Mouse (Mus musculus) CD4-positive helper T cell, adult 2 months (primary cell): ENCODE data around the gene Fgfr2.

Source experiments
- DNase-seq: peaks from one replicate; pipeline ENCODE4 v3.0.0-alpha.2; 2012; ENCODE audit warnings: low read depth, missing footprints, low spot score

Gene Fgfr2

DNA sequence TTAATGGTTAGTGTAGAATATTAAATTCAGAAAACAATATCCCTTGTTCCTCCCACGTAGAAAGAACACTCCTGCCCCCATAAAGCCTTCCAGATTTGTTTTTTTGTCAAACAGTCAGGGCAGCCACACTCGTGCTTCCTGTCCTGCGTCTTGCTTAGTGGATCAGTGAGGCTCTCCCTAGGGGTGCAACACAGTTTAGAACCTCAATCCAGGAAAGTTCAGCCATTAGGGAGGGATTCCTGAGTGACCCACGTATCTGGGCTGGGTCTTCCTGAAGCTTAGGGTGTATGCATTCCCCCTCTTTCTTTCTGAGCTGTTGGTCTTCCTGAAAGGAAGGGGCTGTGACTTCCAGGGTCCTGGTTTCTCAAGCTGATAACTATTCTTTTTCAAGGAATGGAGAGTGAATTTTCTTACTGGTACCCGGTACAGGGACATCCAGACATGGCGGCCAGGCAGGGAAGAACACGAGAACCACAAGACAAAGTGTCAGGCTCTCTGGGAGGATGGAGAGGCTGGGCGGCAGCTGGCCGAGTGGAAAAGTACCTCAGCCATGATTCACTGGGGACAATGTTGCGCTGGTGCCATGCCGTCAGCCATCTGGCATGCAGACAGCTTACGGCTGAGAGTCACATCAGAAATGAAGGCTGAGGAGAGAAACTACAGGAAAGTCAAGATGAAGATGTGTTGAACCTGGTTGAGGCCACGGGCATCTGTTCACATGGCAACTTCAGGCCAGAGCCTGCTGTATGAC lies 2200.0 kb downstream of the Fgfr2 start:
- no peak for DNase-seq

DNA sequence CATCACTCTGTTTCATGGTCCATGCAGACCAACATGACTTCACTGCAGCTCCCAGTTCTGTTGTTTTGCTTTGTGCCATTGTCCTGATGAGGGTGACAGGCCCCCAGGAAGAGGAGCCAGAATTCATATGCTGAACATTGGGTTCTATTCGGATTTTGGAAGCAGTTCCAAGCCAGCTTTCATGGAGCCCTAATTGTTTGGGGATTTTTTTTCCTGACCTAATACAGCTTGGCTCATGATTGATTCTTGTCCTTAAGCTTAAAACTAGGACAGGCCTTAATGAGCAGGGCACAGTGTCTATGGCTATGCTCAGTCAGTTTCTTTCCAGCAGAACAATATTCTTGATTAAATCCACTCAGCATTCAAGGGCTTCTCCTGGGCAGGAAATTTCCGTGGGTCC lies 2204.9 kb downstream of the Fgfr2 start:
- no peak for DNase-seq

DNA sequence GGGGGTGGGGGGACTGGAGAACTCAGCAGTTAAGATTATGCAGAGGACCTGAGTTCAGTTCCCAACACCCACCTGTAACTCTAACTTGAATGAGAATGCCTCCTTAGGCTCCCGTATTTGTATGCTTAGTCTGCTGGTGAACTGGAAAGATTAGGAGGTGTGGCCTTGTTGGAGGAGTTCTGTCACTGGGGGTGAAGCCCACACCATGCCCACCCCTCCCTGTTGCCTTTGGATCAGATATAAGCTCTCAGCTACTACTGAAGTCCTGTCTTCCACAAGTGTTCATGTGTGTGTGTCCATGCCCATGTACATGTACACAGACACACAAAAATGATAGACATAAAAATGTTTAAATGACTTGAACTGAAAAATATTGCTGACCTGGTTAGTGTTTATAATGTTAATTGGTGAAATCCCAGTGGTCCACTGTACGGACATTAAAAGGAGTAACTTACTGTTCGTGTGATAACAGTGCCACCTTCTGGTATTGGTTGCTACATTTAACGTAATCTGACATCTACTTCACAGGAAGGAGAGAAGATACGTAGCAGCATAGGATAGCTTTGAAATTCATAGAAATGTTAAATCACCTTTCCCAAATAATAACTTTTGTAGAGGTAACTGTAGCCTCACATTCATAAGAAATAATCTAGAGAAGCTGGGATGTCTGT lies 2208.3 kb downstream of the Fgfr2 start:
- DNase-seq = peak; percentile 63

DNA sequence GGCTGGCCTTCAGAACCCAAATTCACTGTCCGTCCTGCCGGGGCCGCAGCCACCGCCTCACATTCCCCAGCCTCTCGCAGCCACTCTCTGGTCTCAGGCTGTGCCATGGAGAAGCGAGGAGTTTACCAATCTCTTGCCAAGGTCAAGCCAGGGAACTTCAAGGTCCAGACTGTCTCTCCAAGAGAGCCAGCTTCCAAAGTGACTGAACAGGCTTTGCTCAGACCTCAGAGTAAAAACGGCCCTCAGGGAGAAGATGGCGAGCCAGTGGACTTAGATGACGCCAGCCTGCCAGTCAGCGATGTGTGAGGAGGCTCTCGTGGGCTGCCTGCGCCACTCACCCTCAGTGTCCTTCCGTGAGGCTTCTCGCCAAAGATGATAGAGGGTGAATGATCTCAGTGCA lies 2212.3 kb downstream of the Fgfr2 start:
- no peak for DNase-seq

DNA sequence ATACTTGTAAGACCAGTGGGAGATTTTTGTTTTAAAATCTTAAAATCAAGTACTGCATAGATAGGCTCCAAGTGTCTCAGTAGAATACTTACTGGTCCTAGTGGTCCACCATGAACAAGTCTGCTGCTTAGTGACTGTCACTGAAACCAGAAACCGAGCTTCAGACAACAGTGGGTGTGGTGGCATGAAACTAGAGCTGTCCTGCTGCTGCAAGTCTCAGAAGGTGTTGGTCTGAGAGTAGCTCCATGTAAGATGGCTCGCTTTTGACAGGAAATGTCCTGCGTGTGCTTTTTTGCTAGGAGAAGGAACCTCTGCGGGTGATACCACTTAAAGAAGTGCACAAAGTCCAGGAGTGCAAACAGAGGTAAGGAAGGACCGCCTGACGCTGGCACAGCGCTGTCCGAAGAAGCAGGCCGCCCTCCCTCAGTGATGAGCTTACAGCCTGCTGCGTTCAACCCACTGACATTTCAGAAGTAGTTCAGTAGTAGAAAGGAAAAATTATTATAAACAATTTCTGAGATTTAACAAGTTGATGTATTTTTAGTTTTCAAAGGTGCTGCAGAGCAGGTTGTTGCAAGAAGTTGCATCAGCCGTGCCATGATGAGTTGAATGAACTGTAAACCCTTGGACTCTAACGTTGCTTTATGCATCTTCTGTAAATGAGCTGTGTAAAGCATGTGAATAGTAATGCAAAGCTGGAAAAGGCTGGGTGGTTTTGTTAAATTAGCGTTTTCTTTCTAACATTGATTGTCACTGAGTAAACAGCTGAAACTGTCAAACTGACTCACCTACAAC lies 2218.4 kb downstream of the Fgfr2 start:
- no peak for DNase-seq

DNA sequence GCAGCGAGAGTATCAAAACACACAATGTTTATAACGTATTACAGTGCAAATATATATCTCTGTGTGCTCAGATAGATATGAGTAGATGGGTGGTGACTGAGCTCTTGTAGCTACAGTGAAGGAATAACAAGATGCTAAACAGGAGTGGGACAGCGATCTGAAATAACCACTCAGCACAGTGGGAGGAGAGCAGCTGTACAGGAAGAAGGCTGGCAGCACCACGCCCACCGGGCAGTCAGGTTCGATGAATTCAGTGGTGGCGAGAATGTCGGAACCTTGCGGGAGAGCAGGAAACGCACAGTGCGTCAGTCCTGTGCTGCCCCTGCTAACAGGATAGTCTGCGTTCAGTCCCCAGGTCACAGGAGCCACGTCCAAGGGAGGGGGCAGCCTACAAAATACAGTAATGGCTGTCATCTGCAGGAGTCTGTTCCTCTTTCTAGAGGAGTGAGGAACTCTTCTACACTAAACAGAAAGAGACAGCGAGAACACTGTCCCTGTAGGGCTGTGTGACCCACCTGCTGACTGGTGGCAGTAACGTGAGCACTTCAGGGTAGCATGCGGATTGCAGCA lies 2219.6 kb downstream of the Fgfr2 start:
- DNase-seq = peak; percentile 33

DNA sequence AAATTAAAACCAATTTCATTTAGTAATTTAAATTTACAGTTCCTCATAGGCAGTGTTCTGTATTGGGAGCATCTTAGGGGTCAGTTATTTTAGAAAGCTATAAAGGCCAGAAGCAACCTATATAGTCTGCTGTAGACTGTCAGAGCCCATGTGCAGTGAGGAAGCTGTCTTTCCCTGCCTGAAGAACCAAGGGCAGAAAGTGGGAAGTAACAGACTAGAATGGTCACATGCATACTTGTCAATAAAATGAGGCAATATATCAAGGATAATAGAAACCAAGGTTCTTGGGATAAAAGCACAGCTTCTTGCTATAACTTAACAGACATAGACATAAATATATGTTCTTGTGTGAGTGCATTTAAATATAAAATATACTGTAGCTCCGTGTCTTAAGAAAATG lies 2220.2 kb downstream of the Fgfr2 start:
- no peak for DNase-seq

DNA sequence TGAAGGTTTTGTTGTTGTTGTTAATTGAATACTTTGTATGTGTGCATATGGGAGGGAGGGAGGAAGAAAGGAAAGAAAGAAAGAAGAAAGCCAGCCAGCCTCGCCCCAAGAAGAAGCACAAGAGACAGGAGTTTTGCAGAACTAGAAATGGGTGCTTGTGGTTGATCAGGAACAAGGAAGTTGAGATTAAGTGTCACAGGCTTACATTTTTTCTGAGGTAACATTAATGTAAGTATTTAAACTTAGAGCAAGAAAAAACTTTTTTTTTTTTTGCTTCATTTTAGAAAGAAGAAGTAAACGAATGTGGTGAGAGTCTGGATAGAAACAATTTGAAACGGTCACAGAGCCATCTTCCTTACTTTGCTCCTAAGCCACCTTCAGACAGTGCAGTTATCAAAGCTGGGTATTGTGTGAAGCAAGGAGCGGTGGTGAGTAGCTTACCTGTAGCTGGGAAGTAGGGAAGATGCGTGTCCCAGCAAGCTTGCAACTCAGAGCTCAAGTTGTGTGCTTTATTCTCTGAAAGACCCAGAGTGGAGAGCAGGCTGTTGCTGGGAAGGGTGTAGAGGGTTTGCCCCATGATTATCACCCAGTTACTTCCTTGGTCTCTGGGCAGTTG lies 2222.8 kb downstream of the Fgfr2 start:
- no peak for DNase-seq

DNA sequence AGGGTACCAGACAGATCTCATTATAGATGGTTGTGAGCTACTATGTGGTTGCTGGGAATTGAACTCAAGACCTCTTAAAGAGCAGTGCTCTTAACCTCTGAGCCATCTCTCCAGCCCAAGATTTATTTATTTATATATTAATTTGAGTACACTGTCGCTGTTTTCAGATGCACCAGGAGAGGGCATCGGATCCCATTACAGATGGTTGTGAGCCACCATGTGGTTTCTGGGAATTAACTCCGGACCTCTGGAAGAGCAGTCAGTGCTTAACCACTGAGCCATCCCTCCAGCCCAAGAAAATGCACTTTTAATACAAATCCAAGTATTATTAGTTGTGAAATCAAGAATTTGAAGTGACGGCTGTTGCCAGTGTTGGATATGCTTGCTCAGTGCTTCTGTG lies 2224.8 kb downstream of the Fgfr2 start:
- DNase-seq = no peak

DNA sequence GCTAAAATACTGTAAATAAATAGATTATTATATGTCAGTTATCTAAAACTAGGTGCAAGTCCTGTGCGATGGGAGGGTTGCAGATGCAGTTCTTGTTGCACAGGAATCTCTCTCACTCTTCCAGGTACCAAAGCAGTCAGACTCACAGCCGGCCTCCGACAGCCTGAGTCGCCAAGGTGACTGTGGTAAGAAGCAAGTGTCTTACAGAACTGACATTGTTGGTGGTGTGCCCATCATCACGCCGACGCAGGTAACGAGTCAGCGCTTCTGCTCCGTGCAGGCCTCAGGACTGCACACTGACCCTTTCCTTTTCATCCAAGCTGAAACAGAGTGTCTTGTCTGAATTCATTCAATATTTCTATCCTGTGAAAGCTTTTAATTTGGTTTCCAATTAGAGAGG lies 2225.9 kb downstream of the Fgfr2 start:
- DNase-seq = no peak

DNA sequence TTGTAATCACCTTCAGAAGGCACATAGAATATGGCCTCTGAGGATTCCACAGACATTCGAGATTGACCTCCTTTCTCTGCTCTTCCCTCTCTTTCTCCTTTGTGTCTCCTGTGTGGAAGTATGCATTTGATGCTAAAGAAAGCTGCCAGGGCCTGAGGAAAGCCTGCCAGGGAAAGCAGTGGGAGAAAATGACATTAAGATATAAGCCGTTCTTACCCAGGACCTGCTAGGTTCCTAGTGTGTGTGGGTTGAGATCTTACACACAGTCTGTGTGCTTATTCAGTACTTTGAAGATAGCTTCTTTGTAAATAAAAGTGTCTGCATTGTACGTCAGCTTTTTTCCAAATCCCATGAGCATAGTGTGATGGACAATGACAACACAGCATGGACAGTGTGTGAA lies 2227.1 kb downstream of the Fgfr2 start:
- DNase-seq = no peak

DNA sequence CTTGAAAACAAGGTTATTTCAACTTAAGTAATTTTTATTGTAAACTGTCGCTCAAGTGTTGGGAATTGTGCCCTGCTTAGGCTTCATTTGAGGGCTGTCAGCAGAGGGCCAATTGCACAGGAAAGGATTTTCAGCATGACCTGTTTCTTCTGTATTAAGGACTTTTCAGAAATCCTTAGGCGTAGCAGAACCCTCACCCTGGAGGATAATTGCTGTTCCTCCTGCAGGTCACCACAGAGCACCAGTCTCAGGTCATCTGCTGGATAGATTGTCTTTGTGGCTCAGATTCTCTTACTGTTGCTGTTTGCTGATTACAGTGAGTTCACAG lies 2227.6 kb downstream of the Fgfr2 start:
- no peak for DNase-seq

DNA sequence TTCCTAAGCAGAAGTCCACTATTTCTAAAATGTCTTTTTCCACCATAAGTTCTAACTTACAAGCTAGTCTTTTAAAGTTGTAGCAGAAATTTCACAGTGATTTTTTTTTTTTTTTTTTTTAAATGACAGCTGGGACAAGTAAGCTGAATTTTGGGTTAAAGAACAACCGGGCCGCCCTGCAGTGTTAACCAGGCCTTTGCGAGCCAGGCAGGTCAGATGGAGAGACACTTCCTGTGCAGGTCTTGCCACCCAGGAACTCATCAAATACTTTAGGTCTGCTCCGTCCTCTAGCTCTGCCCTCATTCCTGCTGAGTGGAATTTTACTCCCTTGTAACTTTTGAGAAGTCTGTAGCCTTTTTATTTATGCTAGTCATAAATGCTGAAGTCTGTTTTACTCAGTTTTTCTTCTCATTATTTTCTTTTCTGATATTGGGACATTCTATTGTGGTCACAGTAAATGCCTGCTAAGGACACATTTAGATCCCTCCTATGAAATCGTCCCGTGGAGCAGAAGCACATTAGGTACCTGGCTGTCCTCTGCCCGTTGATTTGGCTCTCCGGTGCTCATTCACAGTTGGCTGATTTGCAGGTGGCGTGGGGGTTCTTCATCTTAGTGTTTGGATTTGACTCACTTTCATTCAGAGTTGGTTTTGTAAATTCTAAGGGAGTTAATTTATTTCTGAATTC lies 2228.1 kb downstream of the Fgfr2 start:
- DNase-seq = no peak

DNA sequence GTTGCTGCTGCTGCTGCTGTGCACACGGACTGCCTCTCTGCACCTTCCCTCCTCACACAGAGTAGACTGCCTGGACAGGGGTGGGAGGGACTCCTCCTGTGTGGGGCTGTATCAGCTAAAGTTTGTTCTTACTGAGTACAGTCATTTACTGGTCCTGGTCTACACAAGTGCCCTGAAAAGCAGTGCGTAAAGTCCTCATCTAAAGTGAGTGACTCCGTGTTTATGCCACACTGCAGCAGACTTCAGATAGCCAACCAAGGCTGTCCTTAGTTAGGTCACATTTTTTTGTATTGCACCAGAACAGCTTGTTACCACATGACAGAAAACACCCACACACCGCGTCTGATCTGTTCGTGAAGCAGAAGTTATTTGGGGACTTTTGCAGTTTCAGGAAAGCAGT lies 2230.2 kb downstream of the Fgfr2 start:
- peak; percentile 73 for DNase-seq

DNA sequence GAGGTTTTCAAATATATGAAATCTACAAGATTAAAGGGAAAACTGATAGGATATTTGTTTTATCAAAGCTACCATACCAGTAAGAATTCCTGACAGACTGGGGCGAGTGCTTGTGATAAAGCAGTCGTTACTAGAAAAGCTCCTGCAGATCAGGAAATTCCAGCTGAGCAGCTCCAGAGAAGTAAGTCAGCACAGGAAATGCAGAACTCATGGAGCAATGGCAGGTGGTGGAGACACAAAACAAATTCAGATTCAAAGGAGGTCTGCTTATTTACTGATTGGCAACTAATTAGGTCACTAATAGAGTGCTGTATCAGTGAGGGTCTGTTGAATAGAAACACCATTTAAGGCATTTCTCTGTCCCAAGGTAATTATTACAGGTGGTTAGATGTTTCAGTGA lies 2232.3 kb downstream of the Fgfr2 start:
- DNase-seq = no peak

DNA sequence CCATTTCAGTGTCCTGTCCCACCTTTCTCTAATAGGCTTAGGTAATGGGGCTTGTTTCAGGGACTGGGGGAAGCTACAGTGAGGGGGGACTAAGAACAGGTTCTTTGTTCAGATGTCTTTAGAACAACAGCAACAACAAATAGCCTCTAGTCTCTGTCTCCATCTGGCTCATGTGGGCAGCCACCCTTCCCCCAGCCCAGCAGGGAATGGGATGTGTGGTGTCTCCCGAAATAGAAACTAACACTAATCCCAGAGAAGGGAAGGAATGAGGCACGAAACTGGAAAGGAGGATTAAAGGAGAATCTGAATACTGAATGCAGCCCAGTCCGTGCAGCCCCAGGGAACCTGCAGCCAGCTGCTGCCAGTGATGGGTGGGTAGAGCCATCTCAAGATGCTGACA lies 2235.2 kb downstream of the Fgfr2 start:
- DNase-seq = no peak

DNA sequence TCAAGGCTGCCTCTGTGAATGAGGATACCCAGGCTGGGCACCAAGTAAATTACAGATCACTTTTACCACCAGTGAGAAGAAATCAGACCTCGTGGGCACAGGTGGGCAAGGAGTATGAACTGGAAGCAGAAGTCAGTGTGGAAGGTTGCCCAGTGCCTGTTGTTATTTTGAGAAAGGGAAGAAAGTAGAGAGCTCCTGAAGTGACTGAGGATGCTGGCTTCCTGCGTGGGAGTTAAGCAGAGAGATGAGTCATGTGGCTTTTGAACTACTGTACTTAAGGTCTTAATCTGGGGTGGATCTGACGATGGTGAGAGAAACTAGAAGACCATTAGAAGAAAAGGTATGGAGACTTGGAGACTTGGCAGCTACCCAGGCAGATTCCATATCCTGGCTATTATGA lies 2236.9 kb downstream of the Fgfr2 start:
- DNase-seq = peak; percentile 58

DNA sequence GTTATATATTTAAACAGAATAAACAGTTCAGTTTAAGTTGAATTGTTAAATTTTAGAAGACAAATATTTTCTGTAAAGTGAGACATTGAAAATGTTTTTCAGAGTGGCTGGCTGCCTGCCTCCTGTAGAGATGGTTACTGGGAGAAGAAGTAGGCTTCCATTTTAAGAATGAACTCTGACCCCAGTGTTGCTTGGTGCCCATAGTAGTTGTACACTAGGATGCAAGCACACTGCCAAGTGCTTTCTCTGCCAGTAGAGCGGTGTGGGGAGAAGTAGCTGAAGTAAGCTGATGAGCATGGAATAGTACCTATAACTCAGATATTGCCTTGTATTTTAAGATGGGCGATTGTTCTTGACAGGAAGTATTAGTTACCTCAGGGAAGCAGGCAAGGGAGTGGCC lies 2239.0 kb downstream of the Fgfr2 start:
- no peak for DNase-seq

DNA sequence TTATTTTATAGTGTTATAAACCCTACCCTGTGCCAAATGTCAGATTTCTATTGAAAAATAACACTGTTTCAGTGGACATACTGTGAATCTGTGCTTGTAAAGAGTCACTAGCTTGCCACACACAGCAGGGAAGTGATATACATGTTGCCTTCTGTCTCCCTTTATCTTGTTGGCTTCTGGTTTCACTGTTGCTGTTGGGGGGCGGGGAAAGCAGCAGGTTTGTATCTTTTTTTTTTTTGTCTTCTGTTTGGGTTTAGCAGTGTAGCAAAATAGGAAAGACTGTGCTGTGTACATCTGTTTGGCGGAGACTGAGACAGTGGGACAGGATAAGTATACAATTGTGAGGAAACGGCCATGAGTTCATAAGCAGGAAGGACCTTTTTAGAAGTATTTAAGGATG lies 2255.9 kb downstream of the Fgfr2 start:
- DNase-seq = no peak

DNA sequence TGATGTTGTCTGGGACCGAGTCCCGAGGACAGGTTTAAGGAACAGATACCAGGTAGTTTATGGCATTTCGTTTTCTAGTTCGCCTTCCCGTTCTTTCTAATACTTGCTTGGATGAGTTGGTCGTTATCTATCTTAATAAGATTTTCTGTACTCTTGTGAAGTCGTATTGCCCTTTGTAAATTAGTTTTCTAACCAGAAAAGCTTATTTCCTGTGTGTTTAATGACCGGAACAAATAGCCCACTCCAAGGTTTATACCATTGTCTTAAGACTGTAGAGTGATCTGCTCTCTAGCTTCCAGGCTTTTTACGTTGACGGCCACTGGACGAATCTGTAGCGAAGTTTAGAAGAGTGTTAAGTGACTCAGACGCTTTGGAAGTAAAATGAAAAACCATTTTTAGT lies 2256.5 kb downstream of the Fgfr2 start:
- no peak for DNase-seq
